Mouse (Mus musculus) megakaryocyte, embryonic 14.5 days (primary cell): ENCODE data around the gene BC005561.
"Not testable (repeated sequence)": the region's sequence is repeated elsewhere in the genome, so short reads cannot be mapped to it uniquely, and the experiment has no call there.

ENCODE experiments used
- FLI1 ChIP-seq: IDR thresholded peaks from 2 replicates; pipeline ENCODE4 v1.6.1; 2012; ENCODE audit warnings: low read length, inconsistent platforms, mixed read lengths
- GATA1 ChIP-seq: IDR thresholded peaks from 3 replicates; pipeline ENCODE4 v1.6.1; 2012; ENCODE audit warnings: mixed read lengths, low read length, inconsistent platforms, borderline replicate concordance

DNA sequence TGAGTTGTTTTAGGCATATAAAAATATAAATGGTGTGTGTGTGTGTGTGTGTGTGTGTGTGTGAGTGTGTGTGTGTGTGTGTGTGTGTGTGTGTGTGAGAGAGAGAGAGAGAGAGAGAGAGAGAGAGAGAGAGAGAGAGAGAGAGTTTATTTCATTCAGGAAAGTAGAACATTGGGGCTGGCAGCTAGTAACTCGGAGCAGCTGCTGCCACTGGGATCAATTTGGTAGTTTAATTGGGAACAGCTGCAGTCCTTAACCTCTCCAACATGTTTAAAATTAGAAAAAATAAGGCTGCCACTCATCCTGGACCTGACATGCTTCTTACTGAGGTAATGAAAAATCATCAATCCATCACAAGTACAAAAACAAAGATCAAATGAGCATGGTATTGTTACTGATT lies 59.9 kb downstream of the BC005561 start:
- not testable (repeated sequence) for TF ChIP-seq FLI1, GATA1
